Mouse (Mus musculus): ENCODE measurements at regions not wholly inside any gene's neighbourhood (a gene's known extent, or its start where the extent isn't known, plus 50 kb on each side); places are given as distances from the start of the nearest gene placed in this dataset.

GRCm38 (mm10) chr1:75798375-75799099, 252.5 kb downstream of the Slc4a3 start:
- no peak for ATAC-seq (replicated peaks; ENCODE audit: low FRiP score, low TSS enrichment, poor library complexity, severe bottlenecking)

GRCm38 (mm10) chr1:75804473-75804872, 258.4 kb downstream of the Slc4a3 start:
- ATAC-seq (replicated peaks; ENCODE audit: low FRiP score, low TSS enrichment, poor library complexity, severe bottlenecking) = no peak

GRCm38 (mm10) chr1:75812471-75812870, 266.4 kb downstream of the Slc4a3 start:
- ATAC-seq (replicated peaks; ENCODE audit: low FRiP score, low TSS enrichment, poor library complexity, severe bottlenecking) = no peak

GRCm38 (mm10) chr1:75826202-75826601, 280.1 kb downstream of the Slc4a3 start:
- no peak for ATAC-seq (replicated peaks; ENCODE audit: low FRiP score, low TSS enrichment, poor library complexity, severe bottlenecking)

- ATAC-seq (replicated peaks; ENCODE audit: low FRiP score, low TSS enrichment, poor library complexity, severe bottlenecking) = no peak
These were observed 287.2 kb downstream of the Slc4a3 start for GRCm38 (mm10) chr1:75833071-75833830.

- ATAC-seq (replicated peaks; ENCODE audit: low FRiP score, low TSS enrichment, poor library complexity, severe bottlenecking) = no peak
These were observed 288.3 kb downstream of the Slc4a3 start for GRCm38 (mm10) chr1:75834361-75834760.

GRCm38 (mm10) chr1:75839551-75840223, 293.6 kb downstream of the Slc4a3 start:
- ATAC-seq (replicated peaks; ENCODE audit: low FRiP score, low TSS enrichment, poor library complexity, severe bottlenecking) = no peak

GRCm38 (mm10) chr1:75842396-75842795, 296.3 kb downstream of the Slc4a3 start:
- no peak for ATAC-seq (replicated peaks; ENCODE audit: low FRiP score, low TSS enrichment, poor library complexity, severe bottlenecking)

- ATAC-seq (replicated peaks; ENCODE audit: low FRiP score, low TSS enrichment, poor library complexity, severe bottlenecking) = no peak
These were observed 297.3 kb downstream of the Slc4a3 start for GRCm38 (mm10) chr1:75843326-75843725.

- no peak for ATAC-seq (replicated peaks; ENCODE audit: low FRiP score, low TSS enrichment, poor library complexity, severe bottlenecking)
These were observed 298.1 kb downstream of the Slc4a3 start for GRCm38 (mm10) chr1:75844123-75844522.

GRCm38 (mm10) chr1:75844529-75844928, 298.5 kb downstream of the Slc4a3 start:
- ATAC-seq (replicated peaks; ENCODE audit: low FRiP score, low TSS enrichment, poor library complexity, severe bottlenecking) = no peak

GRCm38 (mm10) chr1:75844981-75845380, 298.9 kb downstream of the Slc4a3 start:
- no peak for ATAC-seq (replicated peaks; ENCODE audit: low FRiP score, low TSS enrichment, poor library complexity, severe bottlenecking)

GRCm38 (mm10) chr1:75845771-75846535, 299.9 kb downstream of the Slc4a3 start:
- ATAC-seq (replicated peaks; ENCODE audit: low FRiP score, low TSS enrichment, poor library complexity, severe bottlenecking) = no peak

- ATAC-seq (replicated peaks; ENCODE audit: low FRiP score, low TSS enrichment, poor library complexity, severe bottlenecking) = no peak
These were observed 301.6 kb downstream of the Slc4a3 start for GRCm38 (mm10) chr1:75847681-75848080.

- no peak for ATAC-seq (replicated peaks; ENCODE audit: low FRiP score, low TSS enrichment, poor library complexity, severe bottlenecking)
These were observed 302.4 kb downstream of the Slc4a3 start for GRCm38 (mm10) chr1:75848436-75848835.

- no peak for ATAC-seq (replicated peaks; ENCODE audit: low FRiP score, low TSS enrichment, poor library complexity, severe bottlenecking)
These were observed 304.1 kb downstream of the Slc4a3 start for GRCm38 (mm10) chr1:75850131-75850530.

- ATAC-seq (replicated peaks; ENCODE audit: low FRiP score, low TSS enrichment, poor library complexity, severe bottlenecking) = no peak
These were observed 312.6 kb downstream of the Slc4a3 start for GRCm38 (mm10) chr1:75858551-75859255.

- no peak for ATAC-seq (replicated peaks; ENCODE audit: low FRiP score, low TSS enrichment, poor library complexity, severe bottlenecking)
These were observed 316.7 kb downstream of the Slc4a3 start for GRCm38 (mm10) chr1:75862757-75863156.

- no peak for ATAC-seq (replicated peaks; ENCODE audit: low FRiP score, low TSS enrichment, poor library complexity, severe bottlenecking)
These were observed 320.5 kb downstream of the Slc4a3 start for GRCm38 (mm10) chr1:75866556-75866955.

Data from megakaryocyte-erythroid progenitor cell, adult 5-6 weeks (primary cell).